Mouse (Mus musculus): ENCODE data around the gene Pcgf1.

- TF ChIP-seq USF1 (IDR thresholded peaks at IDR 0.05; ENCODE audit: low read depth) = peak; percentile 38
- peak; percentile 69 for TF ChIP-seq POLR2A (IDR thresholded peaks at IDR 0.05; ENCODE audit: insufficient read length, low read depth)
- TF ChIP-seq E2F4 (IDR thresholded peaks at IDR 0.05; ENCODE audit: insufficient read depth) = no peak
- peak; percentile 66 for TF ChIP-seq POLR2AphosphoS2 (IDR thresholded peaks at IDR 0.05; ENCODE audit: insufficient read length, low read depth)
- peak in 1 of 3 experiments; percentile 3 for TF ChIP-seq MYOG (IDR thresholded peaks at IDR 0.05; ENCODE audit: control insufficient read depth in 1 of 3, insufficient read depth in 1 of 3, insufficient read length in 2 of 3, low read depth in 2 of 3)
- no peak for TF ChIP-seq MAX (IDR thresholded peaks at IDR 0.05; ENCODE audit: low read depth)
- TF ChIP-seq TCF3 (IDR thresholded peaks at IDR 0.05; ENCODE audit: insufficient read length, low read depth) = no peak
- TF ChIP-seq MYOD1 (IDR thresholded peaks at IDR 0.05; ENCODE audit: control insufficient read depth in 1 of 3, insufficient read length in 2 of 3, low read depth in 2 of 3) = no peak
- TF ChIP-seq REST (IDR thresholded peaks at IDR 0.05; ENCODE audit: insufficient read depth, insufficient read length) = no peak
- no peak for TF ChIP-seq CEBPB (IDR thresholded peaks at IDR 0.05; ENCODE audit: insufficient read depth, poor library complexity, severe bottlenecking)
- no peak for TF ChIP-seq TCF12 (IDR thresholded peaks at IDR 0.05; ENCODE audit: insufficient read depth, poor library complexity, severe bottlenecking)
- no peak for TF ChIP-seq SRF (IDR thresholded peaks at IDR 0.05; ENCODE audit: control insufficient read depth, insufficient read length, low read depth)
Observed at GRCm38 (mm10) chr6:83101316-83101687, 23.6 kb downstream of the Pcgf1 start, which contains the start of the genes Ccdc142 and Gm42688.
